Mouse (Mus musculus) spleen, adult 2 months (tissue): ENCODE data around the gene Dph1.

Experiments
- CTCF ChIP-seq: fragments of 200-500 bp; IDR thresholded peaks from 2 replicates; pipeline ENCODE4 v1.5.1; 2011; ENCODE audit warnings: mild to moderate bottlenecking, inconsistent platforms; ENCODE audit not compliant: insufficient read depth, insufficient read length, insufficient replicate concordance; ENCODE audit errors: extremely low read depth
- POLR2A ChIP-seq: fragments of 200-500 bp; IDR thresholded peaks from 2 replicates; pipeline ENCODE4 v1.6.1; 2011; ENCODE audit warnings: low read depth, low read length, inconsistent platforms

- TF ChIP-seq POLR2A (no peak), CTCF (no peak)
These were observed 50.6 kb downstream of the Dph1 start for GRCm38 (mm10) chr11:75140431-75140830.
